Mouse (Mus musculus): ENCODE results near the gene Il17f.
"Not testable (repeated sequence)": the region's sequence is repeated elsewhere in the genome, so short reads cannot be mapped to it uniquely, and the experiment has no call there.

The Il17f gene

GRCm38 (mm10) chr1:20778366-20778765, 12.1 kb downstream of the Il17f start:
- DNase-seq, result peak; percentile 52

- DNase-seq, result not testable (repeated sequence)
These were observed 16.2 kb downstream of the Il17f start for GRCm38 (mm10) chr1:20774026-20774730.

- no peak for DNase-seq
These were observed 23.9 kb downstream of the Il17f start for GRCm38 (mm10) chr1:20766526-20766925.

- no peak for DNase-seq
These were observed 29.0 kb downstream of the Il17f start for GRCm38 (mm10) chr1:20761411-20761810.

- DNase-seq, result no peak
These were observed 30.1 kb downstream of the Il17f start for GRCm38 (mm10) chr1:20760331-20760730.

- DNase-seq, result no peak
These were observed 30.6 kb downstream of the Il17f start for GRCm38 (mm10) chr1:20759799-20760198.

GRCm38 (mm10) chr1:20757586-20757985, 32.8 kb downstream of the Il17f start:
- DNase-seq, result no peak

GRCm38 (mm10) chr1:20754439-20754838, 36.0 kb downstream of the Il17f start:
- no peak for DNase-seq

- no peak for DNase-seq
These were observed 49.9 kb downstream of the Il17f start for GRCm38 (mm10) chr1:20740496-20740998.

- no peak for DNase-seq
These were observed 51.9 kb downstream of the Il17f start for GRCm38 (mm10) chr1:20738483-20738882.

GRCm38 (mm10) chr1:20736572-20736971, 53.8 kb downstream of the Il17f start:
- no peak for DNase-seq

- DNase-seq, result no peak
These were observed 59.5 kb downstream of the Il17f start, which contains the start of gene Il17a for GRCm38 (mm10) chr1:20730903-20731302. TSS of gene Il17a (plus strand) at chr1:20730905.
